Mouse (Mus musculus) monocyte, adult 5-6 weeks (primary cell): ENCODE data around the gene Spata1. TPM values are rescaled to one million over a fixed set of nuclear protein-coding genes. Genes with fewer than 3 reads are reported as not detected.

Experiments
- ATAC-seq: fragments of 153-309, 156-312 bp; replicated peaks from 2 replicates; pipeline ENCODE4 v1.8.0; 2017; ENCODE audit warnings: mild to moderate bottlenecking; ENCODE audit not compliant: low TSS enrichment, insufficient number of reproducible peaks, severe bottlenecking, poor library complexity, low FRiP score
- total RNA-seq: library from RNA; stranded (forward); fragments of 200-1000, 200-491, 200-594 nt; gene quantifications from 3 replicates; pipeline ENCODE4 v1.2.3, GENCODE M21; 2017

Gene Spata1
- 10.4 to 19.9 TPM (median 16.8 TPM) in 3 replicates for total RNA-seq

- peak; percentile 64 for ATAC-seq
These were observed at the start of gene Spata1, which contains the start of gene Gng5 for GRCm38 (mm10) chr3:146499431-146500002. TSS of gene Spata1 (minus strand) at chr3:146499753. TSS of gene Gng5 (plus strand) at chr3:146499807.

GRCm38 (mm10) chr3:146543632-146544031 lies 44.1 kb upstream of the Spata1 start:
- ATAC-seq = no peak

GRCm38 (mm10) chr3:146540521-146541273 lies 41.1 kb upstream of the Spata1 start:
- ATAC-seq = no peak

DNA sequence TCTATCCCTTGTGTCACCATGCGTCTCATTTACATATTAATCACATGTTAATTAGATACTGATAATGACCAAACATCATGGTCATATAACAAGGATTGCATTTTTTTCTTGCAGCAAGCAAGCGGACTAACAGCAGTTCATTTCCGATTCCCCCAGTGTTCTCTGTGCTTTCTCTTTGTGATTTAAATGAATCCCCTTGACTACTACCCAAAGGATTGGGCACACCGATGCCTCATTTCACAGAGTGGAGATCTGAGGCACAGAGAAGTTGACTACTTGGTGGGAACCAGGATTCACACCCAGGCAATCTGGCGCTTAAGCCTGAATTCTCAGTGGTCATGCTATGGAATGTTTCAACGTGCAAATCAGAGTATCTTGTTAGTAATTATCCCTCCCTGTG lies 35.4 kb upstream of the Spata1 start:
- no peak for ATAC-seq

DNA sequence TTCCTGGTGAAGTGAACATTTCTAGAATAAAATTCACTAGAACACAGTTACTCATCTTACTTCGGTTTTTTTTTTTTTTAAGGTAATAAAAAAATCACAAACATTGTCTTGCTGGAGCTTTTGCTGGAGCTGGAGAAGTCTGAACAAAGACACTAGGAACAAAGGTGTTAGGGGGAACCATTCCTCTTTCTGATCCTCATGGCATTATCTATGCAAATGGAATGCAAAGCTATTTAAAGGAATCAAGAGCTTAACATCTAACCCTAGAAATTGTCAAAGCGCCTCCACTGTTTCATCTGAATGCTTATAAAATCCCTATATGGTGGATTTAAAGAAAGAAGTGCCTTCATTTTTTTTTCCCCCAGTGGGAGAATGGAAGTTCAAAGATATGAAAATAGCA lies 28.8 kb upstream of the Spata1 start:
- no peak for ATAC-seq

DNA sequence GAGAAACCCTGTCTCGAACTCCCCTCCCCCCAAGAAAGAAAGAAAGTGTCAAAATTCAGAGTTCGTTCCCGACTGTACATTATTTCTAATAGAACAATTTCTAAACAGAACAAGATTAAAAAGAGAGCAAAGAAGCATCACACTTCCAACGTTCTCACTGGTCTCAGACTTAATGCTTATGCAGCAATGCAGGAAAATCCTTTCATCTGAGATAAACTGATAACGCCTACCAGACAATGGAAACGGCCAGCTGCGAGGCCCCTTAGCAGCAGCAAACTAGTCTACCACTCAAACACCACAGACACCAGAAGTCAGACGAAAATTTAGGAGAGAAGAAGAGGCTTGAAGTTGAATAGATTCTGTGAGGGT lies 22.1 kb upstream of the Spata1 start:
- ATAC-seq = no peak

- peak; percentile 96 for ATAC-seq
These were observed 21.5 kb upstream of the Spata1 start, which contains the start of gene Rpf1 for GRCm38 (mm10) chr3:146520798-146521651. TSS of gene Rpf1 (minus strand) at chr3:146521429.

- ATAC-seq = no peak
These were observed 20.8 kb upstream of the Spata1 start for GRCm38 (mm10) chr3:146520226-146520797.

- ATAC-seq = no peak
These were observed 7.2 kb upstream of the Spata1 start for GRCm38 (mm10) chr3:146506711-146507110.

GRCm38 (mm10) chr3:146501601-146502123 lies 2.1 kb upstream of the Spata1 start:
- no peak for ATAC-seq

- no peak for ATAC-seq
These were observed 1.3 kb upstream of the Spata1 start for GRCm38 (mm10) chr3:146500810-146501201.

DNA sequence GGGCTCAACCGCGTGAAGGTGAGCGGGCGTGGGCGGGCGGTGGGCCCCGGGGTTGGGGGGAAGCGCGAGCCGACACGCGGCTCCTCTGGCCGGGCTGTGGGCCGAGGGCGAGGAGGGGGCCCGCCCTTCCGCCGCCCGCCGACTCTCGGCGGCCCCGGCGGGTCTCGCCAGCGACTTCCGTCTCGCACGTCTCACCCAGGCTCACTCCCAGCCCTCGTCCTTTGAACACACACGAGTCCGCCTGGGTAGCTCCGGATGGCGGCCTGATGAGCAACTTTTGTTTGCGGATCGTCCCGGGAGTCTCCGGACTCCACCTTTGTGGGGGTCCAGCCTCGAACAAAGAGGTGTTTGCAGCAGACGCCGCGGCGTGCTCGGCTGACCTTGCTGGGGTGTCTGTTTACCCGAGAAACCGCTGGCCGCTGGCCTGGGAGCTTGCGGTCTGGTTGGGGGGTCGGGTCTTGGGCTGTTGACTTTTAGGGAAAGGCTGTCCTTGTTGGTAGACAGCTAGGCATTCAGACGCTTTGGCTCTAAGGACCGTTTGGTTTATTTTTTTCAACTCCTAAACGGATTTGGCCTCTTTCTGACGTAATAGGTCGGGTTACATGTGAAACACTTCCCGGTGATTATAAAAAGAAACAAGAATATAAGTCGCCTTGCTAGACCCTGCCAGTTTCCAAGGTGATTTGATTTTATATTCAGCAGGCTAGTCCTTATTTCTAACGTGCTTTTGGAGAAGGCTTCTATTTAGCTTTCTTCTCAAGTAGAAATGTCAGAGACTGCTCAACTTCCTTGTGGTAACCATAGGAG lies 653 bp upstream of the Spata1 start:
- peak; percentile 28 for ATAC-seq

DNA sequence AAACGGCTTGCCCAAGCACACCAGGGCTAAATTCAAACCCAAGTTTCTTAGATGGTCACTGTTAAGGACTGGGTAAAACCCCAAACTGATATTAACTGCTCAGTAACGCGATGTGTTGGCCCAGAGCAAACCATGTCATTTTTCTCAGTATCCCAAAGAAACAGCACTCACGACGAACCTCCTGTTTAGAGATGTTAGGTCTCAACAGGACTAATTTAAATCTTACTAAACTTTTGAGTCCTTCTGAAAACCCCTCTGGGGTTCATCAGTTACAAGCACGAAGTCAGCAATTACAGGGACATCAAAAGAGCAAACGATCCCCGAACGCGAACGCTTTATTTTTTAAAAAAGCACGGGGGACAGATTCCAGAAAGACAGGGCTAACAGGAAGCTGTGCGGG lies 564 bp downstream of the Spata1 start:
- no peak for ATAC-seq

DNA sequence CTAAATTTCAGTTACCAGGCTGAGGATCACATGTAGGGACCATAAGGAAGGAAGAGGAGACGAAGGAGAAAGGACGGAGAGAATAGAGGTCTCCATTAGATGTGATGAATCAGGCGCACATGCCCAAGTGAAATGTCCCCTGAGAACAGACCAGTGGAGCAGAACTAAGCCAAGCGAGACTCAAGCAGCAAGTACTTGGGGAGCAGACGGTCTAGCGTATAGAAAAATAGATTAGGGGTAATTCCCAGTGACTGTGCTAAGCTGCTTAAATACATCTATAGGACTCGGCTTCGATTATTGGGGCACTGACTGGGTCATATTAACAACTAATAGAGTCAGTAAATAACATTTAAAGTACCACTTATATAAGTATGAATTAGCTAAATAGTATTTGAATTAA lies 4.6 kb downstream of the Spata1 start:
- ATAC-seq = no peak

GRCm38 (mm10) chr3:146486464-146486863 lies 13.1 kb downstream of the Spata1 start:
- ATAC-seq = no peak

DNA sequence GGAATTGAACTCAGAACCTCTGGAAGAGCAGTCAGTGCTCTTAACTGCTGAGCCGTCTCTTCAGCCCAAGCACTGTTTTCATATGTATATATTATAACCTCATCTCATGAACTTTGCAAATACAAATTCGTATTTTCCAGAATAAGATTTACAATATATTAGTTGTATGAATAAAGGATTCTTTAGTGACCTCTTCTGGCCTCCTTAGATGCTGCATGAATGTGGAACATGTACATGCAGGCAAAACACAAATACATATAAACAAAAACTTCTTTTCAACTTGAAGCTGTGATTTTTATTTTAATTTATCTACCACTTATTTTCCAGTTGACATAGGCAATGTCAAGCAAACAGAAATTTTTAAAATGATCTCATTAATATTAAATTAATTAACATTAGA lies 17.5 kb downstream of the Spata1 start:
- ATAC-seq = no peak

DNA sequence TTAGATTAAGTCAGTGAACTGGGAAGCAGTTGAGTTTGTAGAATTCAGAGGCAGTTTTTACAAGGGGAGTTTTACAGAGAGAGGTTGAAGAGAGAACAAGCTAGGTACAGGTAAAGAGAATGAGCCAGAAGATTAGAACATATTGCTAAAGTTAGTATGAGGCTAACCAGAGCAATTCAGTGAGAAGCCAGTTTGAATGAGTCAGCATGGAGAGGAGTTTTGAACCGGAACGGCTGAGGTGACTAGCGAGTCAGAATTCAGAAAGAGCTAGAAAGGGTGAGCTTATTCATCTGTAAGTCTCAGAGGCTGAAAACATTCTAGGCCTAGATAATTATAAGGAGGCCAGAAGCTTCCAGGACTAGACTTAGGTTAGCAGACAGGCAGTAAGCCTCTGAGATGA lies 25.1 kb downstream of the Spata1 start:
- ATAC-seq = no peak

DNA sequence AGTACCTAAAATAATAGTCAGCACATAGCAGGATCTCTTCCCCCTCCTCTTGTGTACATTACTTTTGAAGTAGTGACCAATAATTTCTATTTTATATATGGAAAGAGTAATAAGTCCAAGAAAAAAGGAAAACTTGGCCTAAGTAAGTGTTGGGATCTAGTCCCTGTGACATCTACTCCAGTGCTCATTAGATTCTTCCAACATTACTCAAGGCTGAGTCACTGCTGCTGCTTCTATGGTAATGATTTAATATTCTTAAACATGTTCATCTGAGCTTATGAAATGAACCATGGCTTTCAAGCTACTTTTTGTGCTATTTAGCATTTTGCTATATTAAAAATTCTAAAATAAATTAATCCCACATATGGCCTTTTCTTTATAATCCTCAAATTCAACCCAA lies 25.8 kb downstream of the Spata1 start:
- no peak for ATAC-seq
